Mouse (Mus musculus) c-Kit-negative CD71-positive TER-119-positive erythroid progenitor cells, embryonic 14.5 days (primary cell): Measurements from ENCODE around the gene Ankrd12.

ENCODE experiments used
- DNase-seq: peaks from one replicate; pipeline ENCODE4 v3.0.0-alpha.2; 2013; ENCODE audit warnings: low read depth, low spot score

Ankrd12 gene

DNA sequence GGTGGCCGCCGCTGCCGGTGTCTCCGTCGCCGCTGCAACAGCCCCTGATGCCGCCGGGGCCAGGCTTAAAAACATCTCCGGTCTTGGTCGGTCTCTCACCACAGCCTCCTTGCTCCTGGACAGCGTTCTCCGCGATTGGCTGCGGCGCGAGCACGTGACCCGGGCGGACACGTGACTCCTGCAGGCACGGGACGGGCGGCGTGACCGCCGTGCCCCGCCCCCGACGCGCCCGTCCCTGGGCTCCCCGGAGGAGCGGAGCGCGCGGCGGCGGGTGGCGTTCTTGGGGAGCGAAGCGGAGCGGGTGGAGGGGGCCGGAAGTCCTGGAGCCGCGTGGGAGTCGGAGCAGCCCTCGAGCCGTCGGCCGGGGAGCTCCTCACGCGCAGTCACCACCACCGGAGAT lies at the start of gene Ankrd12:
Gene Ankrd12 (minus strand): TSS at position 156 of the 400 bp plus-strand sequence.
- DNase-seq, result peak; percentile 85

DNA sequence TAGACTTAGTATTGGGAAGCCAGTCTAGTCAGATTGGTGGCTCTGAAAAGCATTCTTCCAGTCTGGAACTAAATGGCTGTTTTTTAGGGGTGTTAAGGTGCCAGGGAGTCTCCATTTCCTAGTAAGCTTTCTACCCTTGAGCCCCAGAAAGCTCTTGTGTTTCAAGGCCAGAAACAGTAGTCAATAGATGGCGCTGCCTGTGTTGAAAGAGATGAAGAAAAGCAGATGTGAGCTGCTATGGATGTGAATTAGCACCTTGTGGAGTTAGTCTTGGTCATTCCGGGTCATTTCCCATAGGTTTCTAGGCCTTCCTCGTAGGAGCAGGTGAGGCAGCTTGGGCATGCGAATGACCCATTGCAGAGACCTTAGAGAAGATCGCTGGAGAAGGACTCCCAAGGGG lies 48.3 kb upstream of the Ankrd12 start:
- DNase-seq, result no peak

GRCm38 (mm10) chr17:66123816-66124610 lies 47.1 kb upstream of the Ankrd12 start:
- no peak for DNase-seq

GRCm38 (mm10) chr17:66123066-66123815 lies 46.4 kb upstream of the Ankrd12 start, which contains the start of gene Ddx11:
TSS of gene Ddx11 (plus strand) at chr17:66123520.
- DNase-seq, result peak; percentile 83

- DNase-seq, result no peak
These were observed 43.8 kb upstream of the Ankrd12 start for GRCm38 (mm10) chr17:66120701-66121100.

- DNase-seq, result no peak
These were observed 42.1 kb upstream of the Ankrd12 start for GRCm38 (mm10) chr17:66118991-66119390.

DNA sequence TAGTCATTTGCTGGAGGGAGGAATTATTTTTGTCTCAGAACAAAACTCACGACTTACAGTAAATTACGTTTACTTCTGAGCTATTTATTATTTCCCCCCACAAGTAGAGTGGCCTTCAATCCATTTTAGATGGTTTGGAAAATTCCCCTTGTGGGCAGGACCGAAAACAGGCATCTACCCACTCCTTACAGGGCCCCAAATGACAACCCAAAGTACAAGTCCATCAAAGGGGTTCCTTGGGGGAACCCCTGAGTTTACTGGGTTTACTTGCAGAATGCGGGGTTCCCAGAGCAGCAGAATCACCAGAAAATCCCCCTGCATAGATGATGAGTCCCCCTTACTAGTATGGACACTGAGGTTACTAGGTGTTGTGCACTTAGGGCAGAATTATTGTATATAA lies 35.3 kb upstream of the Ankrd12 start:
- no peak for DNase-seq

- DNase-seq, result peak; percentile 80
These were observed 34.6 kb upstream of the Ankrd12 start, which contains the start of gene Washc1 for GRCm38 (mm10) chr17:66111402-66111959. TSS of gene Washc1 (plus strand) at chr17:66111545.

DNA sequence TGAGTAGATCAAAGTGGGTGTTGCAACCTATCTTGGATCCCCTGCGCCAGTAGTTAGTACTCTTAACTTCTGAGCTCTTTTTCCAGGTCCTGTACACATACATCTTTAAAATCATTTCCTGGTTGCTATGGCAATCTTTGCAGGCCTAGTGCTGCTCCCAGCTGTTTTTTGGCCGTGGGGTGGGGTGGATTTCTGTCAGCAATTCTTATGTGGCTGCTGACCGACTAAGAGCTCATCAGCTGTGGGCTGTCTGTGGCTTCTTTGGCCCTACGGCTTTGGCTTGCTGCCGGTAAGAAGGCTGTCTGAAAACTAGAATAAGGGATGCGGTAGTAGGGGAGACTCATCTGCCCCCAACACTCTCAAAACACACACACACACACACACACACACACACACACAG lies 33.9 kb upstream of the Ankrd12 start:
- DNase-seq, result no peak

- DNase-seq, result no peak
These were observed 31.3 kb upstream of the Ankrd12 start for GRCm38 (mm10) chr17:66108198-66108597.

GRCm38 (mm10) chr17:66107466-66107865 lies 30.6 kb upstream of the Ankrd12 start:
- no peak for DNase-seq

DNA sequence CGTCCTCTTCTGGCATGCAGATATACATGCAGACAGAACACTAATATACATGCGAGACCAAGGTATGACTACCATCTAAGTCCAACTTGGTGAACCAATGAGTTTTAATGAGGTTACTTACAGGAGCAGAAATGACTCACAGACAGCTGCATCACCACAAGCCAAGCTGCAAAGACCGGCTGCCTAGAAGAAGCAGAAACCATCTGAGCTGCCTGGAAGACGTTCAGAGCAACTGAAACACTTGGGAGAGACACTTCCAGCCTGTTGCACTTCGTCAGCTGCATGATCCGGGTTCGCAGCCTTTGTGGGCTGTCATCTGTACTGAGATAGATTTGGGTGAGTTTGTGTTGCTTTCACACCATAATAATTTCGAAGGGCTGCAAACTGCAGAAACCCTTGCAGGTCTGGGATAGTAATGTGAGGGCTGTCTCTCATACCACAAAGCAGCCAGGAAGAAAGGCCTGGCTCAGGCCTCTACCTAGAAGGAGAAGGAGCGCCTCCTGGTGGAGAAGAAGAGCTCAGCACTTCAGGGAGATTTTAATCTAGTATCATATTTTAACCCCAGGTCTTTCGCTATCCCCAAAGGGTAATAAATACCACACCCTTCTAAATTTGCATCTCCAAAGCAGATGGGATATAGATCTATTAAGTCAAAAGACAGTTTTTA lies 29.8 kb upstream of the Ankrd12 start:
- DNase-seq, result no peak

GRCm38 (mm10) chr17:66104076-66104475 lies 27.2 kb upstream of the Ankrd12 start:
- no peak for DNase-seq

- DNase-seq, result peak; percentile 97
These were observed 24.8 kb upstream of the Ankrd12 start, which contains the start of gene Ndufv2 for GRCm38 (mm10) chr17:66101380-66102330. TSS of gene Ndufv2 (minus strand) at chr17:66101559.

- DNase-seq, result peak; percentile 36
These were observed 23.9 kb upstream of the Ankrd12 start for GRCm38 (mm10) chr17:66100566-66101379.

GRCm38 (mm10) chr17:66092664-66093063 lies 15.8 kb upstream of the Ankrd12 start:
- DNase-seq, result no peak

- DNase-seq, result no peak
These were observed 15.2 kb upstream of the Ankrd12 start for GRCm38 (mm10) chr17:66092065-66092464.

DNA sequence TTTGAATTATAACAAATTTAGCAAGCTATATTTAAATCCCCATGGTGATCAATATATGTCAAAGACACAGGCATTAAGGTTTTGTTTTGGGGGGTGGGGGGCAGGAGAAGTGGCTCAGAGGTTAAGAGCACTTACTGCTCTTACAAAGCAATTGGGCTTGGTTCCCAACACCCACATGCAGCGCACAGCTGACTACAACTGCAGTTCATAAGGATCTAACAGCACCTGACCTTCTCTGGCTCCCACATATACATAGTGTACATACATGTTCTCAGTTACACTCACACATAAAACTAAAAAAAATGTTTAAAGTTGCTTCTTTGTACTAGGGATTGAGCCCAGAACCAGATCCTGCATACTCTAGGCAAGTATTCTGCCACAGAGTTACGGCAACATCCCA lies 14.5 kb upstream of the Ankrd12 start:
- no peak for DNase-seq

GRCm38 (mm10) chr17:66090251-66090650 lies 13.4 kb upstream of the Ankrd12 start:
- no peak for DNase-seq

DNA sequence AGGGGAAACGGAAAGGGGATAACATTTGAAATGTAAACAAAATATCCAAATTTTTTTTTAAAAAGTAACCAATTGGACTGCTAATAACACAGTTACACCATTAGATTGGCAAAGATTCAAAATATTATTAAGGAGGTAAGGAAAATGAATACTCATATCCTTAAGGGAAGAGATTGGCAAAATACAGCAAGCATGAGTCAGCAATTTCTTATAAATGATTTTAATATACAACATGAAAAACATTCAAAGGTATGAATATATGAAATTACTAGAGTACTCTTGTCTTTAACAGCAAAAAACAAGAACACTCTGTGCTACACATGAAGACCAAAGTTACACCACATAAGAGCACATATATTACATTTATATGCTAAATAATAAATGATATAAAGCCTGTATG lies 8.1 kb upstream of the Ankrd12 start:
- no peak for DNase-seq
